Mouse (Mus musculus) lung, postnatal 0 days (tissue): Measurements from ENCODE around the gene Zmpste24.
A peak's percentile ranks its signal among the peaks of the same experiment; 100 is the strongest.

Experiments used
- CTCF ChIP-seq: IDR thresholded peaks from 2 replicates; pipeline ENCODE4 v1.5.1; 2016; ENCODE audit warnings: antibody characterized with exemption, mild to moderate bottlenecking
- EP300 ChIP-seq: IDR thresholded peaks from 2 replicates; pipeline ENCODE4 v1.6.1; 2016; ENCODE audit warnings: antibody characterized with exemption, mild to moderate bottlenecking, control low read depth

DNA sequence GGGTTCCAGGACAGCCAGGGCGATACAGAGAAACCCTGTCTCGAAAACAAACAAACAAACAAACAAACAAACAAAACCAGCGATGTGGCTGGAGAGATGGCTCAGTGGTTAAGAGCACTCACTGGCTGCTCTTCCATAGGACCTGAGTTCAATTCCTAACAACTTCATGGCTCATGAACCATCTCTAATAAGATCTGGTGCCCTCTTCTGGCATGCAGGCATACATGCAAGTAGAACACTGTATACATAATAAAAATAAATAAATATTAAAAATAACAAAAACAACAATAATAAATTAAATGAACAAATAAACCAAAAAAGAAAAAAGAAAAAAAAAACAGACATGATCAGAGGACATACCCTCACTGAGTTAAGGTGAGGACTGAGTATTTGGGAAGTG is 68.4 kb downstream of the Zmpste24 start:
- TF ChIP-seq CTCF (peak; percentile 24; the same call in 1 of the 2 replicates), EP300 (no peak)
